Mouse (Mus musculus): ENCODE results near the gene Itgb2.

- TF ChIP-seq CTCF (IDR thresholded peaks at IDR 0.05; ENCODE audit: low read depth, low read length) (no peak), POLR2AphosphoS5 (IDR thresholded peaks at IDR 0.05; ENCODE audit: insufficient replicate concordance, low read depth, low read length) (no peak), TAL1 (conservative IDR thresholded peaks at IDR 0.05; ENCODE audit: low read depth, low read length) (no peak), GATA2 (IDR thresholded peaks at IDR 0.05; ENCODE audit: borderline replicate concordance, low read depth, low read length) (no peak), GATA1 (IDR thresholded peaks at IDR 0.05; ENCODE audit: borderline replicate concordance, low read length) (no peak)
Measured at GRCm38 (mm10) chr10:77530140-77530539, at the start of gene Itgb2.

Measured in G1E (cell line).